In genomic region chr16:58276281-58276680, GRCm38 (mm10) we compare ENCODE assay signal across 18 mouse cellular contexts.
DNase-seq lines count a peak whose midpoint lies in the region; ATAC-seq and TF ChIP-seq lines count a peak whose summit lies in the region.
"Had no signal": no experiment of that assay in that cellular context is flagged by ENCODE, and none has a peak within 500 bp of the region (broad histone marks: within the 10 kb centered on the region; RNA-seq: fewer than 3 reads in every experiment).

No protein-coding gene starts in this region.

- no peaks in the 10 kb centered on the region for H3K9me3 ChIP-seq in MEL (replicated peaks; ENCODE audit: insufficient read depth, low read length)
- no peaks in the 10 kb centered on the region for H3K9me3 ChIP-seq in midbrain, postnatal 0 days (ENCODE audit: low read length)
- H3K9me3 ChIP-seq: G1E had no signal

- no peak overlapping the region for H3K4me2 ChIP-seq in midbrain, postnatal 0 days (ENCODE audit: low read depth, low read length, poor library complexity, severe bottlenecking)

- ATAC-seq in midbrain, postnatal 0 days (ENCODE audit: low FRiP score), result no peak
- ATAC-seq: activated CD4-positive, CD25-positive, alpha-beta regulatory T cell, adult 4 months; CD4-positive, CD25-positive, alpha-beta regulatory T cell, adult 4 months; Patski had no signal

- H3K79me2 ChIP-seq in MEL (ENCODE audit: control insufficient read depth, insufficient read depth, low read length, poor library complexity), result no peaks in the 10 kb centered on the region

- no peak for TF ChIP-seq RAD21 in MEL (IDR thresholded peaks at IDR 0.05; ENCODE audit: low read depth, low read length)

- no peak for TF ChIP-seq CTCF in MEL (IDR thresholded peaks at IDR 0.05 in 2 of 3, conservative IDR thresholded peaks at IDR 0.05 in 1 of 3; ENCODE audit: control insufficient read depth in 1 of 3, insufficient read depth in 1 of 3, low read depth in 2 of 3, low read length in 3 of 3, poor library complexity in 1 of 3, severe bottlenecking in 1 of 3)
- no peak for TF ChIP-seq CTCF in midbrain, postnatal 0 days (IDR thresholded peaks at IDR 0.05)

- H3K4me3 ChIP-seq in MEL (ENCODE audit: control insufficient read depth in 1 of 2, insufficient read depth in 1 of 2, low read depth in 2 of 2, low read length in 2 of 2), result no peak overlapping the region
- H3K4me3 ChIP-seq in midbrain, postnatal 0 days (ENCODE audit: low read depth, low read length), result no peak overlapping the region

- DNase-seq in MEL (ENCODE audit: low read depth, low spot score), result no peak
- DNase-seq in midbrain, postnatal 0 days (ENCODE audit: low spot score), result no peak
- DNase-seq: adrenal gland, adult 2 months; adrenal gland, adult 8-10 months; adrenal gland, postnatal 10 days; adrenal gland, postnatal 14 days; adrenal gland, postnatal 25 days; adrenal gland, postnatal 36 days; B cell, adult 2 months; cerebellum, adult 11 months; cerebellum, adult 11-12 months; cerebellum, adult 18-20 months; cerebellum, adult 2 months; cerebellum, adult 8-10 months had no signal

- no peak overlapping the region for H3K27ac ChIP-seq in MEL (ENCODE audit: control insufficient read depth, low read depth, low read length)
- H3K27ac ChIP-seq in midbrain, postnatal 0 days (ENCODE audit: low read depth, low read length), result no peak overlapping the region

- H3K9ac ChIP-seq in MEL (ENCODE audit: control insufficient read depth, low read depth, low read length, poor library complexity, severe bottlenecking), result no peak overlapping the region
- no peak overlapping the region for H3K9ac ChIP-seq in midbrain, postnatal 0 days (replicated peaks; ENCODE audit: low read length, poor library complexity, severe bottlenecking)

- no peaks in the 10 kb centered on the region for H3K36me3 ChIP-seq in MEL (ENCODE audit: control insufficient read depth in 1 of 2, insufficient read depth in 2 of 2, low read length in 2 of 2)
- H3K36me3 ChIP-seq in midbrain, postnatal 0 days (ENCODE audit: insufficient read depth, low read length), result no peaks in the 10 kb centered on the region
- H3K36me3 ChIP-seq: G1E had no signal

- H3K27me3 ChIP-seq in MEL (ENCODE audit: control insufficient read depth in 1 of 2, insufficient read depth in 2 of 2, low read length in 2 of 2), result peaks cover 4 to 9% of the 10 kb centered on the region in 2 experiments
- H3K27me3 ChIP-seq in midbrain, postnatal 0 days (ENCODE audit: insufficient read depth, low read length), result no peaks in the 10 kb centered on the region
- H3K27me3 ChIP-seq: Patski had no signal

- TF ChIP-seq EP300 in MEL (IDR thresholded peaks at IDR 0.05; ENCODE audit: low read depth in 1 of 2, low read length in 2 of 2), result no peak

- H3K4me1 ChIP-seq in MEL (ENCODE audit: control insufficient read depth in 1 of 2, insufficient read depth in 2 of 2, low read length in 2 of 2), result peaks cover 0 to 7% of the 10 kb centered on the region in 2 experiments; a peak in 1 of 4 replicates
- H3K4me1 ChIP-seq in midbrain, postnatal 0 days (ENCODE audit: insufficient read depth, low read length), result no peaks in the 10 kb centered on the region

- WGBS in midbrain, postnatal 0 days, result 89% methylated on average over 3 of the region's 3 CpGs

- TF ChIP-seq POLR2A in MEL (IDR thresholded peaks at IDR 0.05; ENCODE audit: control insufficient read depth in 1 of 2, insufficient read depth in 1 of 2, low read depth in 1 of 2, low read length in 2 of 2, poor library complexity in 1 of 2), result no peak

TF ChIP-seq in MEL, 35 proteins besides CTCF, POLR2A, EP300 and RAD21:
- TF ChIP-seq JUND (IDR thresholded peaks at IDR 0.05; ENCODE audit: low read depth, low read length) (no peak), HCFC1 (IDR thresholded peaks at IDR 0.05; ENCODE audit: low read depth, low read length) (no peak), ELF1 (IDR thresholded peaks at IDR 0.05; ENCODE audit: low read depth, low read length) (no peak), NELFE (IDR thresholded peaks at IDR 0.05; ENCODE audit: low read depth, low read length) (peak; percentile 40; the same call in 1 of the 2 replicates), POLR2AphosphoS2 (IDR thresholded peaks at IDR 0.05; ENCODE audit: low read length) (peak; percentile 85; the same call in 1 of the 2 replicates), USF2 (IDR thresholded peaks at IDR 0.05; ENCODE audit: borderline replicate concordance in 1 of 2, insufficient read depth in 1 of 2, low read depth in 1 of 2, low read length in 2 of 2) (no peak), MAZ (IDR thresholded peaks at IDR 0.05; ENCODE audit: low read depth, low read length) (no peak), TBP (IDR thresholded peaks at IDR 0.05; ENCODE audit: low read depth, low read length) (peak; percentile 59; the same call in 1 of the 2 replicates), KAT2A (conservative IDR thresholded peaks at IDR 0.05; ENCODE audit: low read depth, low read length) (no peak; the same call in 1 of the 2 replicates), SIN3A (IDR thresholded peaks at IDR 0.05; ENCODE audit: low read length) (0 out of 2 replicates have a peak, but pooled peaks have one; percentile 21), NRF1 (IDR thresholded peaks at IDR 0.05; ENCODE audit: insufficient read depth, low read depth, low read length, poor library complexity, severe bottlenecking) (no peak), GATA1 (IDR thresholded peaks at IDR 0.05; ENCODE audit: low read depth, low read length) (no peak), MAX (IDR thresholded peaks at IDR 0.05; ENCODE audit: low read length) (no peak), ETS1 (IDR thresholded peaks at IDR 0.05; ENCODE audit: low read depth, low read length) (peak; percentile 53; the same call in 1 of the 2 replicates), MAFK (IDR thresholded peaks at IDR 0.05; ENCODE audit: borderline replicate concordance, low read depth, low read length) (no peak), MYB (IDR thresholded peaks at IDR 0.05; ENCODE audit: low read depth, low read length) (no peak), TCF12 (IDR thresholded peaks at IDR 0.05; ENCODE audit: low read depth, low read length) (no peak), UBTF (IDR thresholded peaks at IDR 0.05; ENCODE audit: borderline replicate concordance, insufficient read depth, low read depth, low read length) (no peak)
